Mouse (Mus musculus) lung, embryonic 15.5 days (tissue): ENCODE data around the gene Psmd3. TPM values are rescaled to one million over a fixed set of nuclear protein-coding genes. Genes with fewer than 3 reads are reported as not detected.
A peak's percentile ranks its signal among the peaks of the same experiment; 100 is the strongest.
"Not testable (repeated sequence)": the region's sequence is repeated elsewhere in the genome, so short reads cannot be mapped to it uniquely, and the experiment has no call there.

Source experiments
- ATAC-seq: fragments of 200-750 bp; cut with Nextera tagmentation; 2 replicates; pipeline ENCODE4 v1.8.0; 2017; ENCODE audit warnings: moderate number of reproducible peaks, borderline replicate concordance; ENCODE audit not compliant: low FRiP score, low TSS enrichment; ENCODE audit errors: extremely low read depth
- H3K27ac ChIP-seq: fragments of 300-500 bp; sonication (generic); 2 replicates; pipeline ENCODE4 v1.5.1; 2015; ENCODE audit warnings: moderate library complexity, mild to moderate bottlenecking, inconsistent platforms
- H3K27me3 ChIP-seq: fragments of 300-500 bp; sonication (generic); 2 replicates; pipeline ENCODE4 v1.6.1; 2015; ENCODE audit warnings: inconsistent platforms
- H3K36me3 ChIP-seq: fragments of 300-500 bp; sonication (generic); 2 replicates; pipeline ENCODE4 v1.6.1; 2015; ENCODE audit warnings: inconsistent platforms
- H3K4me1 ChIP-seq: fragments of 300-500 bp; sonication (generic); 2 replicates; pipeline ENCODE4 v1.6.1; 2015; ENCODE audit warnings: inconsistent platforms
- H3K4me2 ChIP-seq: fragments of 300-500 bp; sonication (generic); 2 replicates; pipeline ENCODE4 v1.6.1; 2015; ENCODE audit warnings: inconsistent platforms, mild to moderate bottlenecking, moderate library complexity
- H3K4me3 ChIP-seq: fragments of 300-500 bp; sonication (generic); 2 replicates; pipeline ENCODE4 v1.5.1; 2015; ENCODE audit warnings: mild to moderate bottlenecking, inconsistent platforms
- H3K9ac ChIP-seq: fragments of 300-500 bp; sonication (generic); 2 replicates; pipeline ENCODE4 v1.6.1; 2015; ENCODE audit warnings: inconsistent platforms
- H3K9me3 ChIP-seq: fragments of 300-500 bp; sonication (generic); 2 replicates; pipeline ENCODE4 v1.6.1; 2016; ENCODE audit warnings: inconsistent platforms
- WGBS: fragments of 180-500 bp; shearing (Covaris S2); methylation state at CpG from one replicate; pipeline ENCODE4 v1.1.7; 2015; 5-methylcytosine and 5-hydroxymethylcytosine counted together
- polyA plus RNA-seq: library from polyadenylated mRNA; unstranded; fragments of >200 nt; fragmentation: Nextera tagmentation; extraction: Ambion mirVana; gene quantifications from 2 replicates; pipeline ENCODE4 v1.2.1, GENCODE M21; 2015

Psmd3 gene
- polyA plus RNA-seq, 1 experiment from 2014 or later, result 214 TPM

GRCm38 (mm10) chr11:98671857-98672256 is 10.5 kb upstream of the Psmd3 start:
- H3K9me3 ChIP-seq, result no peaks in the 10 kb centered on the region
- WGBS, result 55% methylated on average over 5 of the region's 5 CpGs
- H3K4me3 ChIP-seq, result no peak overlapping the region
- H3K4me1 ChIP-seq, result no peaks in the 10 kb centered on the region
- H3K36me3 ChIP-seq, result no peaks in the 10 kb centered on the region
- no peak for ATAC-seq
- peaks cover 14% of the 10 kb centered on the region; the same call in 1 of the 2 replicates for H3K27me3 ChIP-seq
- no peak overlapping the region for H3K4me2 ChIP-seq
- H3K9ac ChIP-seq, result no peak overlapping the region
- H3K27ac ChIP-seq, result no peak overlapping the region

GRCm38 (mm10) chr11:98672482-98672881 is 9.9 kb upstream of the Psmd3 start:
- Histone ChIP-seq H3K4me1 (no peaks in the 10 kb centered on the region), H3K4me2 (no peak overlapping the region), H3K27me3 (peaks cover 11% of the 10 kb centered on the region; the same call in 1 of the 2 replicates), H3K36me3 (no peaks in the 10 kb centered on the region), H3K4me3 (no peak overlapping the region), H3K27ac (no peak overlapping the region), H3K9ac (no peak overlapping the region), H3K9me3 (no peaks in the 10 kb centered on the region)
- no peak for ATAC-seq
- 72% methylated on average over 5 of the region's 5 CpGs for WGBS

GRCm38 (mm10) chr11:98673136-98673535 is 9.2 kb upstream of the Psmd3 start:
- peak; percentile 46; the same call in 1 of the 2 replicates for ATAC-seq
- H3K27ac ChIP-seq, H3K36me3 ChIP-seq, H3K9me3 ChIP-seq, H3K4me1 ChIP-seq, H3K4me2 ChIP-seq, H3K27me3 ChIP-seq, H3K9ac ChIP-seq, H3K4me3 ChIP-seq: not testable (repeated sequence)
- WGBS, result 13% methylated on average over 7 of the region's 7 CpGs

GRCm38 (mm10) chr11:98675829-98676363 is 6.5 kb upstream of the Psmd3 start:
- ATAC-seq, result no peak
- H3K4me2 ChIP-seq, result no peak overlapping the region
- no peaks in the 10 kb centered on the region for H3K36me3 ChIP-seq
- no peaks in the 10 kb centered on the region for H3K4me1 ChIP-seq
- no peak overlapping the region for H3K27ac ChIP-seq
- H3K9me3 ChIP-seq, result no peaks in the 10 kb centered on the region
- H3K27me3 ChIP-seq, result no peaks in the 10 kb centered on the region; the same call in 1 of the 2 replicates
- no peak overlapping the region for H3K4me3 ChIP-seq
- WGBS, result 29% methylated on average over 7 of the region's 7 CpGs
- no peak overlapping the region for H3K9ac ChIP-seq

GRCm38 (mm10) chr11:98680023-98680422 is 2.3 kb upstream of the Psmd3 start:
- WGBS, result 89% methylated on average over 1 of the region's 1 CpGs

GRCm38 (mm10) chr11:98680595-98680994 is 1.8 kb upstream of the Psmd3 start:
- not testable (repeated sequence) for ATAC-seq, H3K9me3 ChIP-seq, H3K27me3 ChIP-seq, H3K27ac ChIP-seq, H3K4me2 ChIP-seq, H3K9ac ChIP-seq, H3K36me3 ChIP-seq, H3K4me3 ChIP-seq
- WGBS, result 87% methylated on average over 4 of the region's 4 CpGs
- peaks cover 15% of the 10 kb centered on the region for H3K4me1 ChIP-seq

More at GRCm38 (mm10) chr11:98680023-98680422, 2.3 kb upstream of the Psmd3 start:
- no peak overlapping the region for H3K9ac ChIP-seq
- no peak for ATAC-seq
- H3K4me2 ChIP-seq, result no peak overlapping the region
- H3K4me1 ChIP-seq, result peaks cover 15% of the 10 kb centered on the region
- no peak overlapping the region for H3K4me3 ChIP-seq
- H3K9me3 ChIP-seq, result no peaks in the 10 kb centered on the region
- peaks cover 1% of the 10 kb centered on the region; the same call in 1 of the 2 replicates for H3K36me3 ChIP-seq
- no peak overlapping the region for H3K27ac ChIP-seq
- no peaks in the 10 kb centered on the region for H3K27me3 ChIP-seq

- Histone ChIP-seq H3K9ac (no peak overlapping the region), H3K27ac (no peak overlapping the region), H3K4me3 (no peak overlapping the region), H3K9me3 (no peaks in the 10 kb centered on the region), H3K36me3 (peaks cover 13% of the 10 kb centered on the region), H3K27me3 (no peaks in the 10 kb centered on the region), H3K4me2 (no peak overlapping the region; the same call in 1 of the 2 replicates), H3K4me1 (peaks cover 15% of the 10 kb centered on the region)
- ATAC-seq, result no peak
- 83% methylated on average over 4 of the region's 4 CpGs for WGBS
Measured at GRCm38 (mm10) chr11:98681186-98681585, 1.2 kb upstream of the Psmd3 start.

- H3K27ac ChIP-seq, result peak overlapping the region; percentile 74
- H3K4me3 ChIP-seq, result peak overlapping the region; percentile 92
- H3K4me1 ChIP-seq, result peaks cover 15% of the 10 kb centered on the region
- H3K36me3 ChIP-seq, result peaks cover 29% of the 10 kb centered on the region
- H3K9me3 ChIP-seq, result no peaks in the 10 kb centered on the region
- WGBS, result under 1% methylated on average over 23 of the region's 23 CpGs
- H3K27me3 ChIP-seq, result no peaks in the 10 kb centered on the region
- peak overlapping the region; percentile 82 for H3K4me2 ChIP-seq
- H3K9ac ChIP-seq, result peak overlapping the region; percentile 96
- ATAC-seq, result peak; percentile 37
Measured at GRCm38 (mm10) chr11:98682811-98683210, 457 bp downstream of the Psmd3 start.

- peaks cover 15% of the 10 kb centered on the region for H3K4me1 ChIP-seq
- no peak overlapping the region for H3K27ac ChIP-seq
- WGBS, result 90% methylated on average over 9 of the region's 9 CpGs
- no peak overlapping the region for H3K4me2 ChIP-seq
- H3K27me3 ChIP-seq, result no peaks in the 10 kb centered on the region
- H3K9ac ChIP-seq, result no peak overlapping the region
- H3K36me3 ChIP-seq, result peaks cover 49% of the 10 kb centered on the region
- no peak for ATAC-seq
- no peak overlapping the region for H3K4me3 ChIP-seq
- H3K9me3 ChIP-seq, result no peaks in the 10 kb centered on the region
Measured at GRCm38 (mm10) chr11:98685642-98686041, 3.3 kb downstream of the Psmd3 start.

GRCm38 (mm10) chr11:98686976-98687375 is 4.6 kb downstream of the Psmd3 start:
- Histone ChIP-seq H3K9me3 (no peaks in the 10 kb centered on the region), H3K9ac (no peak overlapping the region), H3K27ac (no peak overlapping the region), H3K4me3 (no peak overlapping the region), H3K4me1 (peaks cover 15% of the 10 kb centered on the region), H3K4me2 (no peak overlapping the region), H3K36me3 (peaks cover 62% of the 10 kb centered on the region), H3K27me3 (no peaks in the 10 kb centered on the region)
- 84% methylated on average over 4 of the region's 4 CpGs for WGBS
- no peak for ATAC-seq

GRCm38 (mm10) chr11:98688009-98688408 is 5.7 kb downstream of the Psmd3 start:
- peaks cover 15% of the 10 kb centered on the region for H3K4me1 ChIP-seq
- no peak overlapping the region for H3K4me2 ChIP-seq
- no peak overlapping the region for H3K27ac ChIP-seq
- H3K4me3 ChIP-seq, result no peak overlapping the region
- no peaks in the 10 kb centered on the region for H3K9me3 ChIP-seq
- 82% methylated on average over 8 of the region's 8 CpGs for WGBS
- no peak overlapping the region for H3K9ac ChIP-seq
- H3K36me3 ChIP-seq, result peaks cover 73% of the 10 kb centered on the region
- ATAC-seq, result no peak
- H3K27me3 ChIP-seq, result no peaks in the 10 kb centered on the region

- H3K4me3 ChIP-seq, result no peak overlapping the region
Measured at GRCm38 (mm10) chr11:98693201-98693600, 10.8 kb downstream of the Psmd3 start.

GRCm38 (mm10) chr11:98693746-98694145 is 11.4 kb downstream of the Psmd3 start:
- no peak overlapping the region for H3K9ac ChIP-seq
- H3K9me3 ChIP-seq, result no peaks in the 10 kb centered on the region
- H3K4me3 ChIP-seq, result no peak overlapping the region
- no peaks in the 10 kb centered on the region for H3K4me1 ChIP-seq
- WGBS, result 82% methylated on average over 7 of the region's 9 CpGs
- no peaks in the 10 kb centered on the region for H3K27me3 ChIP-seq
- no peak overlapping the region for H3K4me2 ChIP-seq
- no peak for ATAC-seq
- H3K27ac ChIP-seq, result no peak overlapping the region
- peaks cover 72% of the 10 kb centered on the region for H3K36me3 ChIP-seq

More at GRCm38 (mm10) chr11:98693201-98693600, 10.8 kb downstream of the Psmd3 start:
- Histone ChIP-seq H3K4me1 (no peaks in the 10 kb centered on the region), H3K27me3 (no peaks in the 10 kb centered on the region), H3K4me2 (no peak overlapping the region), H3K9me3 (no peaks in the 10 kb centered on the region), H3K9ac (no peak overlapping the region), H3K27ac (no peak overlapping the region), H3K36me3 (peaks cover 75% of the 10 kb centered on the region)
- no peak for ATAC-seq
- 72% methylated on average over 13 of the region's 13 CpGs for WGBS
